Mouse (Mus musculus) forebrain, embryonic 12.5 days (tissue): Measurements from ENCODE around the gene Rbm20. TPM values are rescaled to one million over a fixed set of nuclear protein-coding genes. Genes with fewer than 3 reads are reported as not detected.

ENCODE experiments used
- ATAC-seq: fragments of 200-750 bp; cut with Nextera tagmentation; 2 replicates; pipeline ENCODE4 v1.8.0; 2017; ENCODE audit warnings: moderate TSS enrichment; ENCODE audit not compliant: low FRiP score
- H3K27ac ChIP-seq: fragments of 300-500 bp; sonication (generic); 2 replicates; pipeline ENCODE4 v1.5.1; 2016; ENCODE audit warnings: mild to moderate bottlenecking
- H3K27me3 ChIP-seq: fragments of 300-500 bp; sonication (generic); 2 replicates; pipeline ENCODE4 v1.6.1; 2016; ENCODE audit warnings: mild to moderate bottlenecking
- H3K36me3 ChIP-seq: fragments of 300-500 bp; sonication (generic); replicated peaks from 2 replicates; pipeline ENCODE4 v1.6.1; 2016; ENCODE audit warnings: mild to moderate bottlenecking
- H3K4me1 ChIP-seq: fragments of 300-500 bp; sonication (generic); 2 replicates; pipeline ENCODE4 v1.6.1; 2016
- H3K4me2 ChIP-seq: fragments of 300-500 bp; sonication (generic); 2 replicates; pipeline ENCODE4 v1.6.1; 2016; ENCODE audit warnings: mild to moderate bottlenecking, moderate library complexity
- H3K4me3 ChIP-seq: fragments of 300-500 bp; sonication (generic); replicated peaks from 2 replicates; pipeline ENCODE4 v1.5.1; 2016; ENCODE audit warnings: mild to moderate bottlenecking
- H3K9ac ChIP-seq: fragments of 300-500 bp; sonication (generic); 2 replicates; pipeline ENCODE4 v1.6.1; 2016; ENCODE audit warnings: mild to moderate bottlenecking
- H3K9me3 ChIP-seq: fragments of 300-500 bp; sonication (generic); 2 replicates; pipeline ENCODE4 v1.6.1; 2016
- WGBS: fragments of 180-500 bp; shearing (Covaris S2); methylation state at CpG from one replicate; pipeline ENCODE4 v1.1.7; 2016; 5-methylcytosine and 5-hydroxymethylcytosine counted together
- polyA plus RNA-seq: library from polyadenylated mRNA; unstranded; fragments of >200 nt; fragmentation: Nextera tagmentation; extraction: Ambion mirVana; gene quantifications from 2 replicates; pipeline ENCODE4 v1.2.1, GENCODE M21; 2016

The Rbm20 gene
- polyA plus RNA-seq, 1 experiment from 2014 or later = 7.2 TPM

- Histone ChIP-seq H3K4me2 (no peak overlapping the region), H3K9ac (no peak overlapping the region), H3K4me1 (no peaks in the 10 kb centered on the region), H3K27ac (no peak overlapping the region), H3K36me3 (no peaks in the 10 kb centered on the region), H3K27me3 (no peaks in the 10 kb centered on the region; the same call in 1 of the 2 replicates), H3K9me3 (0 out of 2 replicates have a peak, but pooled peaks cover 3% of the 10 kb centered on the region), H3K4me3 (no peak overlapping the region)
- WGBS = 80% methylated on average over 22 of the region's 22 CpGs
- no peak for ATAC-seq
These were observed 74.5 kb downstream of the Rbm20 start for GRCm38 (mm10) chr19:53751420-53752185.

GRCm38 (mm10) chr19:53752993-53753392 is 75.9 kb downstream of the Rbm20 start:
- H3K9me3 ChIP-seq = 0 out of 2 replicates have a peak, but pooled peaks cover 4% of the 10 kb centered on the region
- no peak overlapping the region for H3K9ac ChIP-seq
- H3K27me3 ChIP-seq = no peaks in the 10 kb centered on the region; the same call in 1 of the 2 replicates
- H3K4me3 ChIP-seq = no peak overlapping the region
- no peak overlapping the region for H3K27ac ChIP-seq
- WGBS = 56% methylated on average over 7 of the region's 7 CpGs
- no peak overlapping the region for H3K4me2 ChIP-seq
- no peaks in the 10 kb centered on the region for H3K36me3 ChIP-seq
- no peaks in the 10 kb centered on the region for H3K4me1 ChIP-seq
- ATAC-seq = no peak

- no peak overlapping the region for H3K4me2 ChIP-seq
- no peak overlapping the region for H3K4me3 ChIP-seq
- ATAC-seq = no peak
- no peaks in the 10 kb centered on the region for H3K4me1 ChIP-seq
- 76% methylated on average over 7 of the region's 7 CpGs for WGBS
- 0 out of 2 replicates have a peak, but pooled peaks cover 4% of the 10 kb centered on the region for H3K9me3 ChIP-seq
- no peaks in the 10 kb centered on the region for H3K36me3 ChIP-seq
- no peak overlapping the region for H3K27ac ChIP-seq
- H3K27me3 ChIP-seq = no peaks in the 10 kb centered on the region; the same call in 1 of the 2 replicates
- H3K9ac ChIP-seq = no peak overlapping the region
These were observed 77.3 kb downstream of the Rbm20 start for GRCm38 (mm10) chr19:53754421-53754830.

- Histone ChIP-seq H3K27me3 (no peaks in the 10 kb centered on the region; the same call in 1 of the 2 replicates), H3K4me3 (no peak overlapping the region), H3K9me3 (0 out of 2 replicates have a peak, but pooled peaks cover 4% of the 10 kb centered on the region), H3K4me1 (no peaks in the 10 kb centered on the region), H3K27ac (no peak overlapping the region), H3K36me3 (no peaks in the 10 kb centered on the region), H3K4me2 (no peak overlapping the region), H3K9ac (no peak overlapping the region)
- 70% methylated on average over 5 of the region's 5 CpGs for WGBS
- no peak for ATAC-seq
These were observed 78.2 kb downstream of the Rbm20 start for GRCm38 (mm10) chr19:53755346-53755745.

- WGBS = 88% methylated on average over 17 of the region's 17 CpGs
- H3K4me2 ChIP-seq = no peak overlapping the region
- ATAC-seq = no peak
These were observed 80.5 kb downstream of the Rbm20 start for GRCm38 (mm10) chr19:53757432-53758109.

GRCm38 (mm10) chr19:53758881-53759418 is 81.8 kb downstream of the Rbm20 start:
- Histone ChIP-seq H3K27me3 (no peaks in the 10 kb centered on the region), H3K9ac (no peak overlapping the region), H3K4me1 (no peaks in the 10 kb centered on the region), H3K27ac (no peak overlapping the region), H3K9me3 (0 out of 2 replicates have a peak, but pooled peaks cover 4% of the 10 kb centered on the region), H3K36me3 (no peaks in the 10 kb centered on the region), H3K4me2 (no peak overlapping the region), H3K4me3 (no peak overlapping the region)
- ATAC-seq = no peak
- 85% methylated on average over 2 of the region's 2 CpGs for WGBS

More at GRCm38 (mm10) chr19:53757432-53758109, 80.5 kb downstream of the Rbm20 start:
- Histone ChIP-seq H3K4me1 (no peaks in the 10 kb centered on the region), H3K4me3 (no peak overlapping the region), H3K36me3 (no peaks in the 10 kb centered on the region), H3K27me3 (no peaks in the 10 kb centered on the region), H3K9ac (no peak overlapping the region), H3K9me3 (0 out of 2 replicates have a peak, but pooled peaks cover 4% of the 10 kb centered on the region), H3K27ac (no peak overlapping the region)

GRCm38 (mm10) chr19:53760125-53761101 is 83.3 kb downstream of the Rbm20 start:
- Histone ChIP-seq H3K27ac (no peak overlapping the region), H3K27me3 (peaks cover 5% of the 10 kb centered on the region; the same call in 1 of the 2 replicates), H3K4me2 (no peak overlapping the region), H3K4me3 (no peak overlapping the region), H3K4me1 (no peaks in the 10 kb centered on the region), H3K9me3 (0 out of 2 replicates have a peak, but pooled peaks cover 4% of the 10 kb centered on the region), H3K9ac (no peak overlapping the region), H3K36me3 (no peaks in the 10 kb centered on the region)
- WGBS = 82% methylated on average over 17 of the region's 17 CpGs
- no peak for ATAC-seq

GRCm38 (mm10) chr19:53762749-53763438 is 85.8 kb downstream of the Rbm20 start:
- no peak overlapping the region for H3K27ac ChIP-seq
- no peaks in the 10 kb centered on the region for H3K9me3 ChIP-seq
- H3K9ac ChIP-seq = no peak overlapping the region
- H3K4me1 ChIP-seq = no peaks in the 10 kb centered on the region
- H3K27me3 ChIP-seq = peaks cover 5% of the 10 kb centered on the region; the same call in 1 of the 2 replicates
- 80% methylated on average over 8 of the region's 8 CpGs for WGBS
- H3K4me2 ChIP-seq = no peak overlapping the region
- ATAC-seq = no peak
- no peaks in the 10 kb centered on the region for H3K36me3 ChIP-seq
- no peak overlapping the region for H3K4me3 ChIP-seq

- H3K36me3 ChIP-seq = no peaks in the 10 kb centered on the region
- no peak overlapping the region for H3K27ac ChIP-seq
- H3K4me2 ChIP-seq = no peak overlapping the region
- no peak for ATAC-seq
- H3K27me3 ChIP-seq = peaks cover 5% of the 10 kb centered on the region; the same call in 1 of the 2 replicates
- no peaks in the 10 kb centered on the region for H3K9me3 ChIP-seq
- no peak overlapping the region for H3K9ac ChIP-seq
- H3K4me3 ChIP-seq = no peak overlapping the region
- H3K4me1 ChIP-seq = no peaks in the 10 kb centered on the region
- WGBS = 82% methylated on average over 7 of the region's 7 CpGs
These were observed 87.8 kb downstream of the Rbm20 start for GRCm38 (mm10) chr19:53764688-53765478.

GRCm38 (mm10) chr19:53768478-53768877 is 91.4 kb downstream of the Rbm20 start:
- no peak overlapping the region for H3K9ac ChIP-seq
- H3K27me3 ChIP-seq = peaks cover 22% of the 10 kb centered on the region
- no peak for ATAC-seq
- H3K27ac ChIP-seq = no peak overlapping the region
- no peaks in the 10 kb centered on the region for H3K9me3 ChIP-seq
- H3K4me3 ChIP-seq = no peak overlapping the region
- no peaks in the 10 kb centered on the region for H3K36me3 ChIP-seq
- H3K4me2 ChIP-seq = no peak overlapping the region
- H3K4me1 ChIP-seq = no peaks in the 10 kb centered on the region
- WGBS = 38% methylated on average over 3 of the region's 3 CpGs
